Mouse (Mus musculus): ENCODE measurements around the gene Apba1. TPM values are rescaled to one million over a fixed set of nuclear protein-coding genes. Genes with fewer than 3 reads are reported as not detected.

Apba1 gene
- polyA plus RNA-seq, 1 experiment: 80.4 TPM

- no peaks in the 10 kb centered on the region for H3K27me3 ChIP-seq (ENCODE audit: control insufficient read depth, insufficient read depth, low read length)
- peaks cover 10% of the 10 kb centered on the region for H3K4me1 ChIP-seq (ENCODE audit: control insufficient read depth, insufficient read depth, low read length)
- WGBS: 85% methylated on average over 9 of the region's 9 CpGs
- TF ChIP-seq CTCF (IDR thresholded peaks at IDR 0.05; ENCODE audit: borderline replicate concordance, insufficient read depth, low read depth, low read length): no peak
- no peak for TF ChIP-seq POLR2A (IDR thresholded peaks at IDR 0.05; ENCODE audit: borderline replicate concordance, insufficient read depth, low read length)
- H3K4me3 ChIP-seq (replicated peaks; ENCODE audit: insufficient read depth, low read depth, low read length): no peak overlapping the region
- DNase-seq: no peak
- H3K27ac ChIP-seq (ENCODE audit: insufficient read depth, low read length): no peak overlapping the region
Observed at GRCm38 (mm10) chr19:23858781-23859180, 100.1 kb downstream of the Apba1 start.

GRCm38 (mm10) chr19:23860151-23860820 lies 101.6 kb downstream of the Apba1 start:
- peak; percentile 52 to 62 for DNase-seq
- 27% methylated on average over 13 of the region's 13 CpGs for WGBS
- Histone ChIP-seq H3K4me1 (ENCODE audit: control insufficient read depth, insufficient read depth, low read length) (peaks cover 18% of the 10 kb centered on the region), H3K4me3 (replicated peaks; ENCODE audit: insufficient read depth, low read depth, low read length) (no peak overlapping the region), H3K27ac (ENCODE audit: insufficient read depth, low read length) (no peak overlapping the region), H3K27me3 (ENCODE audit: control insufficient read depth, insufficient read depth, low read length) (no peaks in the 10 kb centered on the region)
- TF ChIP-seq POLR2A (IDR thresholded peaks at IDR 0.05; ENCODE audit: borderline replicate concordance, insufficient read depth, low read length) (no peak), CTCF (IDR thresholded peaks at IDR 0.05; ENCODE audit: borderline replicate concordance, insufficient read depth, low read depth, low read length) (peak; percentile 68; the same call in 1 of the 2 replicates)

DNA sequence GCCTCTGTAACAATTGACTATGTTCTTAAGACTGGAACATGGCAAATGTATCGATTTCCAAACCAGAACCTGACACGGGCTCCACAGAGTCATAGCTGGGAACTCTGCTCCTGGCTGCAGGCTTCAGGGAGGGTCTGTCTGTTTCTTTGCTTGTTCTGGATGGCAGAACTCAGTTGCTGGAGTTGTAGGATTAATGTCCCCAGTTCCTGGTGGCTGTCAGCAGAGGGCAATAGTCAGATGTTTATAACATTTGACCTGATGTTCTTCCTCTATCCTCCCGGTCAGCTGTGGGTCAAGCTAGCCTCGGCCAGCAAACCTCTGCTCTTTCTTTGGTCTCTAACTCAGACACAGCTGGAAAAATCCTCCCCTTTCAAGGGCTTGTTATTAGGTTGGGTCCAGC lies 104.0 kb downstream of the Apba1 start:
- WGBS: 66% methylated on average over 4 of the region's 4 CpGs
- TF ChIP-seq CTCF (IDR thresholded peaks at IDR 0.05; ENCODE audit: borderline replicate concordance, insufficient read depth, low read depth, low read length): peak; percentile 42; the same call in 1 of the 2 replicates
- TF ChIP-seq POLR2A (IDR thresholded peaks at IDR 0.05; ENCODE audit: borderline replicate concordance, insufficient read depth, low read length): no peak
- no peak overlapping the region for H3K27ac ChIP-seq (ENCODE audit: insufficient read depth, low read length)
- H3K4me3 ChIP-seq (replicated peaks; ENCODE audit: insufficient read depth, low read depth, low read length): no peak overlapping the region
- DNase-seq: no peak
- no peaks in the 10 kb centered on the region for H3K27me3 ChIP-seq (ENCODE audit: control insufficient read depth, insufficient read depth, low read length)
- H3K4me1 ChIP-seq (ENCODE audit: control insufficient read depth, insufficient read depth, low read length): peaks cover 35% of the 10 kb centered on the region

GRCm38 (mm10) chr19:23863959-23864358 lies 105.3 kb downstream of the Apba1 start:
- 48% methylated on average over 3 of the region's 3 CpGs for WGBS
- no peak overlapping the region for H3K4me3 ChIP-seq (replicated peaks; ENCODE audit: insufficient read depth, low read depth, low read length)
- H3K27ac ChIP-seq (ENCODE audit: insufficient read depth, low read length): no peak overlapping the region; the same call in 1 of the 2 replicates
- H3K4me1 ChIP-seq (ENCODE audit: control insufficient read depth, insufficient read depth, low read length): peaks cover 42% of the 10 kb centered on the region
- peak in 1 of 2 experiments; percentile 28 for DNase-seq
- TF ChIP-seq CTCF (IDR thresholded peaks at IDR 0.05; ENCODE audit: borderline replicate concordance, insufficient read depth, low read depth, low read length) (no peak), POLR2A (IDR thresholded peaks at IDR 0.05; ENCODE audit: borderline replicate concordance, insufficient read depth, low read length) (no peak)
- H3K27me3 ChIP-seq (ENCODE audit: control insufficient read depth, insufficient read depth, low read length): no peaks in the 10 kb centered on the region

DNA sequence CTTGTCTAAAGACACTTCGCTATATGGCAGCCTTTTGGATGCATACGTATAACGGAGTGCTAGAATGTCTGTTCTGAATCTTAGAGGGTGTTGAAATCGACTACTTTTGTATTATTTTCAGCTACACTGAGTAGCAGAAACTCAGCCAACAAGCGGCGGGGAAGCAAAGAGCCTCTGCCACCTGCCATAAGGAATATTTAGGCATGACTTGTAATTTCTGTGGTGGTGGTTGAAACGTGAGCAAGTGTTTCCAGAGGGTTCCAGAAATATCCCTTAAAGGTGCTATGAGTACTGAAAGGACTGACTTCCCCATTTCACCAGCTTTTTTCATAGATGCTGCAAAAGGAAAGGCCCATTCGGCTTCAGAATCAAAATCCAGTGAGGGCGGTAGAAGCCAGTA lies 107.4 kb downstream of the Apba1 start:
- no peak overlapping the region for H3K4me3 ChIP-seq (replicated peaks; ENCODE audit: insufficient read depth, low read depth, low read length)
- 18% methylated on average over 9 of the region's 9 CpGs for WGBS
- H3K27me3 ChIP-seq (ENCODE audit: control insufficient read depth, insufficient read depth, low read length): no peaks in the 10 kb centered on the region
- no peak for TF ChIP-seq CTCF (IDR thresholded peaks at IDR 0.05; ENCODE audit: borderline replicate concordance, insufficient read depth, low read depth, low read length)
- TF ChIP-seq POLR2A (IDR thresholded peaks at IDR 0.05; ENCODE audit: borderline replicate concordance, insufficient read depth, low read length): no peak
- H3K27ac ChIP-seq (ENCODE audit: insufficient read depth, low read length): peak overlapping the region; percentile 83; the same call in 1 of the 2 replicates
- peaks cover 42% of the 10 kb centered on the region for H3K4me1 ChIP-seq (ENCODE audit: control insufficient read depth, insufficient read depth, low read length)
- DNase-seq: peak; percentile 63 to 84

DNA sequence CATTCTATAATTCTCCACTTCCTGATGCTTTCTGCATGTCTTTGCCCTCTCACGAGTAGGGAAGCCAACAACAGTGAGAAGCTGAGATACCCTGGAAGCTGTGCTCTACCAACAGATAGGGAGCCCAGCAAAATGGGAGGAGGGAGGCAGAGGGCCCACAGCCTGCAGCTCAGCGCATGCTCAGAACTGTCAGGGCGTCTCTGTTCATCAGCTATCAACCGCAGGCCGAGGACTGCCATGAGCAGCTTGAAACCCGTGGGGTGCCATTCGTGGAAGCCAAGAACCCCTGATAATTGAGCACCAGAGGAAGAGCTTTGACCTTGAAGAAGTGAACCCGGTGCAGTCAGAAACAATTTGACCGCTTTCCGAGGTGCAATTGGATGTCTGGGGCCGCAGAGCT lies 108.4 kb downstream of the Apba1 start:
- Histone ChIP-seq H3K4me1 (ENCODE audit: control insufficient read depth, insufficient read depth, low read length) (peaks cover 46% of the 10 kb centered on the region), H3K27ac (ENCODE audit: insufficient read depth, low read length) (peak overlapping the region; percentile 83), H3K4me3 (replicated peaks; ENCODE audit: insufficient read depth, low read depth, low read length) (no peak overlapping the region), H3K27me3 (ENCODE audit: control insufficient read depth, insufficient read depth, low read length) (no peaks in the 10 kb centered on the region)
- DNase-seq: peak; percentile 88 to 93
- no peak for TF ChIP-seq POLR2A (IDR thresholded peaks at IDR 0.05; ENCODE audit: borderline replicate concordance, insufficient read depth, low read length)
- TF ChIP-seq CTCF (IDR thresholded peaks at IDR 0.05; ENCODE audit: borderline replicate concordance, insufficient read depth, low read depth, low read length): no peak
- WGBS: 11% methylated on average over 11 of the region's 11 CpGs

DNA sequence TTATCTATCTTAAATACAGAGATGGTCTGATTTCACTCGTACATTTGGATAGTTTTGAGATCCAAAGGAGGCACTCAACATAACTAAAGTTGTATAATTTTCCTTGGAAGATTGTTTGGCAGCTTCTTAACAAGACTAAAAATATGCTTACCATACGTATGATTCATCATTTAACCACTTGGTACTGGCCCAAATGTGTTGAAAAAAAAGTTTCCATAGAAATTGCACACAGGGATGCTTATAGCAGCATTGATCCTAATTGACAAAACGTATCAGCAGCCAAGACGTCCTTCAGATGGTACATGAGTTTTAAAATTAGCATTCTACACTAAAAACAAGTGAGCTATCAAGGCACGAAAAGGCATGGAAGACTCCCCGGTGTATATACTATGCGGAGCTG lies 108.9 kb downstream of the Apba1 start:
- WGBS: 57% methylated on average over 7 of the region's 7 CpGs
- TF ChIP-seq CTCF (IDR thresholded peaks at IDR 0.05; ENCODE audit: borderline replicate concordance, insufficient read depth, low read depth, low read length) (no peak), POLR2A (IDR thresholded peaks at IDR 0.05; ENCODE audit: borderline replicate concordance, insufficient read depth, low read length) (no peak)
- peaks cover 46% of the 10 kb centered on the region for H3K4me1 ChIP-seq (ENCODE audit: control insufficient read depth, insufficient read depth, low read length)
- H3K27me3 ChIP-seq (ENCODE audit: control insufficient read depth, insufficient read depth, low read length): no peaks in the 10 kb centered on the region
- peak in 1 of 2 experiments; percentile 55 for DNase-seq
- no peak overlapping the region for H3K4me3 ChIP-seq (replicated peaks; ENCODE audit: insufficient read depth, low read depth, low read length)
- H3K27ac ChIP-seq (ENCODE audit: insufficient read depth, low read length): peak overlapping the region; percentile 58; the same call in 1 of the 2 replicates

- Histone ChIP-seq H3K27me3 (ENCODE audit: control insufficient read depth, insufficient read depth, low read length) (no peaks in the 10 kb centered on the region), H3K4me1 (ENCODE audit: control insufficient read depth, insufficient read depth, low read length) (peaks cover 10% of the 10 kb centered on the region), H3K27ac (ENCODE audit: insufficient read depth, low read length) (no peak overlapping the region), H3K4me3 (replicated peaks; ENCODE audit: insufficient read depth, low read depth, low read length) (no peak overlapping the region)
- TF ChIP-seq POLR2A (IDR thresholded peaks at IDR 0.05; ENCODE audit: borderline replicate concordance, insufficient read depth, low read length) (no peak), CTCF (IDR thresholded peaks at IDR 0.05; ENCODE audit: borderline replicate concordance, insufficient read depth, low read depth, low read length) (no peak)
- DNase-seq: no peak
- 88% methylated on average over 6 of the region's 6 CpGs for WGBS
Observed at GRCm38 (mm10) chr19:23874502-23874901, 115.8 kb downstream of the Apba1 start.

Measured in cerebellum, adult 2 months (tissue).